Mouse (Mus musculus): ENCODE data around the gene Car14.

The Car14 gene

DNA sequence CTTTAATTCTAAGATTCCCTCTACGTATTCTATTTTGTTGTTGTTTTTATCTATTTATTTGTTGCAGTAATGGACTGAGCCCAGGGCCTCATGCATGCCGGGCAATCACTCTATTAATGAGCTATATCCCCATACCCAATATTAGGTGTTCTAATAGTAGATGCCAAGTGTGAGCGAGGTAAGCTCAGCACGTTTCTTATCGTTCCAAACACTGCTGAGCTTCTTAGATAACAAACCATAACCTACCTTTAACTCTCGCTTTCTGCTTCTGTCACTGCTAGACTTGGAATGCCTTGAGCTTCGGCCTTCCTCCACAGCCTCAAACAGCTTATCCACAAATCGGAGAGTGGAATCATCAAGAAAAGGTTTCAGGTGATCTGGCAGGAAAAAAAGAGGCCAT is 53.2 kb downstream of the Car14 start:
- DNase-seq (ENCODE audit: low spot score) = no peak

DNA sequence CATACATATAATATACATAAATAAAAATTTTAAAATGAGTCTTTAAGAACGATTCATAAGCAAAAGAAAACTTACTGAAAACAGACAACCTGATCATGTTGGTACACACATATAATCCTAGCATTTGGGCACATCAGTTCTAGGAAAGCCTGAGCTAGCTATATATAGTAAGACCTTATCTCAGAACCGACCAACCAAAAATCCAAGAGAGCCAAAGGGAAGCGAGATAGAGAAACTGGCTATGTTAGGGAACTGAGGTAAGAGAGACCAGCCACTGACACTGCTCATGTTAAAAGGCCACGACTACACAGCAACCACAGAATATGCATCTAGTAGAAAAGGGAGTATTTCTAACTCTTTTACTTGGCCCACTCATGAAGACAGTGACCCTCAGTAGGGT is 53.9 kb downstream of the Car14 start:
- no peak for DNase-seq (ENCODE audit: low spot score)

All from T-cell, adult 2 months (primary cell).